12 mouse cellular contexts compared by ENCODE assay signal in genomic region chr2:173247911-173248310, GRCm38 (mm10). TPM values are rescaled to one million over a fixed set of nuclear protein-coding genes. Genes with fewer than 3 reads are reported as not detected.
DNase-seq lines count a peak whose midpoint lies in the region; ATAC-seq and TF ChIP-seq lines count a peak whose summit lies in the region.
"Had no signal": no experiment of that assay in that cellular context is flagged by ENCODE, and none has a peak within 500 bp of the region (broad histone marks: within the 10 kb centered on the region; RNA-seq: fewer than 3 reads in every experiment).

No protein-coding gene starts in this region.

- peak overlapping the region; percentile 45; the same call in 1 of the 2 replicates for H3K27ac ChIP-seq in hindbrain, postnatal 0 days
- H3K27ac ChIP-seq in hindbrain, embryonic 11.5 days (ENCODE audit: low read depth, low read length), result no peak overlapping the region
- peak overlapping the region; percentile 13; the same call in 1 of the 2 replicates for H3K27ac ChIP-seq in ES-Bruce4 (ENCODE audit: insufficient read depth, low read length)
- H3K27ac ChIP-seq in embryonic facial prominence, embryonic 12.5 days, result peak overlapping the region; percentile 54; the same call in 1 of the 2 replicates

- no peaks in the 10 kb centered on the region for H3K9me3 ChIP-seq in hindbrain, postnatal 0 days (ENCODE audit: low read length)
- no peaks in the 10 kb centered on the region for H3K9me3 ChIP-seq in hindbrain, embryonic 11.5 days (ENCODE audit: control insufficient read depth, low read length)
- H3K9me3 ChIP-seq in ES-Bruce4 (replicated peaks; ENCODE audit: control insufficient read depth, insufficient read depth, low read length, poor library complexity, severe bottlenecking), result no peaks in the 10 kb centered on the region
- no peaks in the 10 kb centered on the region for H3K9me3 ChIP-seq in embryonic facial prominence, embryonic 12.5 days

- H3K4me2 ChIP-seq in hindbrain, postnatal 0 days (ENCODE audit: low read depth, low read length), result no peak overlapping the region
- no peak overlapping the region for H3K4me2 ChIP-seq in hindbrain, embryonic 11.5 days (replicated peaks; ENCODE audit: low read depth, low read length)
- no peak overlapping the region for H3K4me2 ChIP-seq in embryonic facial prominence, embryonic 12.5 days (replicated peaks)

- H3K27me3 ChIP-seq in hindbrain, postnatal 0 days (ENCODE audit: insufficient read depth, low read length), result no peaks in the 10 kb centered on the region
- H3K27me3 ChIP-seq in hindbrain, embryonic 11.5 days (ENCODE audit: control insufficient read depth, insufficient read depth, low read length), result 0 out of 2 replicates have a peak, but pooled peaks cover 2% of the 10 kb centered on the region
- no peaks in the 10 kb centered on the region for H3K27me3 ChIP-seq in ES-Bruce4 (ENCODE audit: control insufficient read depth, insufficient read depth, low read length, poor library complexity, severe bottlenecking)
- no peaks in the 10 kb centered on the region for H3K27me3 ChIP-seq in embryonic facial prominence, embryonic 12.5 days
- H3K27me3 ChIP-seq: Patski had no signal

- WGBS in hindbrain, postnatal 0 days, result 40% methylated on average over 2 of the region's 2 CpGs
- WGBS in hindbrain, embryonic 11.5 days, result 35% methylated on average over 2 of the region's 2 CpGs
- 44% methylated on average over 2 of the region's 2 CpGs for WGBS in embryonic facial prominence, embryonic 12.5 days

- peaks cover 22% of the 10 kb centered on the region for H3K4me1 ChIP-seq in hindbrain, postnatal 0 days (ENCODE audit: insufficient read depth, low read length)
- H3K4me1 ChIP-seq in hindbrain, embryonic 11.5 days (replicated peaks; ENCODE audit: control insufficient read depth, insufficient read depth, low read length), result peaks cover 22% of the 10 kb centered on the region
- H3K4me1 ChIP-seq in ES-Bruce4 (ENCODE audit: control insufficient read depth, insufficient read depth, low read length), result peaks cover 14% of the 10 kb centered on the region
- H3K4me1 ChIP-seq in embryonic facial prominence, embryonic 12.5 days, result peaks cover 82% of the 10 kb centered on the region

- no peak for DNase-seq in hindbrain, postnatal 0 days (ENCODE audit: low spot score)
- no peak for DNase-seq in hindbrain, embryonic 11.5 days (ENCODE audit: low spot score)
- DNase-seq in kidney, postnatal 10 days, result peak; percentile 75
- no peak for DNase-seq in left cerebral cortex, postnatal 10 days (ENCODE audit: extremely low spot score in 1 of 2, low spot score in 2 of 2)
- DNase-seq: cerebellum, adult 9-10 months; lung, adult 18-20 months; thymus, postnatal 14 days had no signal

- no peak for TF ChIP-seq EP300 in ES-Bruce4 (IDR thresholded peaks at IDR 0.05; ENCODE audit: insufficient read depth, low read depth, low read length)

- no peaks in the 10 kb centered on the region for H3K36me3 ChIP-seq in hindbrain, postnatal 0 days (ENCODE audit: insufficient read depth, low read length)
- H3K36me3 ChIP-seq in hindbrain, embryonic 11.5 days (ENCODE audit: control insufficient read depth, insufficient read depth, low read length), result no peaks in the 10 kb centered on the region
- H3K36me3 ChIP-seq in ES-Bruce4 (ENCODE audit: control insufficient read depth, insufficient read depth, low read length, poor library complexity, severe bottlenecking), result no peaks in the 10 kb centered on the region
- no peaks in the 10 kb centered on the region for H3K36me3 ChIP-seq in embryonic facial prominence, embryonic 12.5 days

- no peak for TF ChIP-seq CTCF in hindbrain, postnatal 0 days (IDR thresholded peaks at IDR 0.05; ENCODE audit: low read depth)
- no peak for TF ChIP-seq CTCF in ES-Bruce4 (IDR thresholded peaks at IDR 0.05; ENCODE audit: low read depth, low read length)

- TF ChIP-seq POLR2A in ES-Bruce4 (IDR thresholded peaks at IDR 0.05; ENCODE audit: insufficient read depth, low read length), result no peak

- H3K9ac ChIP-seq in hindbrain, postnatal 0 days (replicated peaks; ENCODE audit: low read length), result no peak overlapping the region
- no peak overlapping the region for H3K9ac ChIP-seq in hindbrain, embryonic 11.5 days (ENCODE audit: low read depth, low read length)
- H3K9ac ChIP-seq in ES-Bruce4 (ENCODE audit: low read depth, poor library complexity, severe bottlenecking), result no peak overlapping the region
- H3K9ac ChIP-seq in embryonic facial prominence, embryonic 12.5 days, result no peak overlapping the region

- no peak for ATAC-seq in hindbrain, postnatal 0 days
- ATAC-seq in hindbrain, embryonic 11.5 days (ENCODE audit: low FRiP score), result no peak
- no peak for ATAC-seq in embryonic facial prominence, embryonic 12.5 days (ENCODE audit: insufficient number of reproducible peaks, insufficient read depth, low FRiP score, low TSS enrichment)
- ATAC-seq in frontal cortex, adult (ENCODE audit: low TSS enrichment), result no peak
- ATAC-seq: forebrain, embryonic 14.5 days; Patski had no signal

- intact Hi-C loops in left cerebral cortex, postnatal 10 days (cut with DNase I), result no loop called here

- no peak overlapping the region for H3K4me3 ChIP-seq in hindbrain, postnatal 0 days (ENCODE audit: low read length)
- no peak overlapping the region for H3K4me3 ChIP-seq in hindbrain, embryonic 11.5 days (ENCODE audit: low read depth, low read length)
- H3K4me3 ChIP-seq in ES-Bruce4 (ENCODE audit: low read depth, low read length), result no peak overlapping the region
- no peak overlapping the region for H3K4me3 ChIP-seq in embryonic facial prominence, embryonic 12.5 days

RNA-seq across cellular contexts. Expression of gene Pmepa1, which starts 28.4 kb away (rescaled TPM):
- 7.7 and 16.0 TPM in 2 replicates for total RNA-seq in hindbrain, postnatal 0 days (2014; rRNA removed)
- 2.6 and 3.0 TPM in 2 replicates for polyA plus RNA-seq in hindbrain, postnatal 0 days (2015; fragmentation: Nextera tagmentation; extraction: Ambion mirVana)
- polyA plus RNA-seq in hindbrain, embryonic 11.5 days (2014; fragmentation: Nextera tagmentation; extraction: Ambion mirVana), result 3.4 and 5.0 TPM in 2 replicates
- polyA plus RNA-seq in ES-Bruce4 (2011; ENCODE audit: insufficient read depth, insufficient read length, low read depth, missing spikeins), result 25.1 and 28.5 TPM in 2 replicates
- 5.8 and 6.7 TPM in 2 replicates for polyA plus RNA-seq in embryonic facial prominence, embryonic 12.5 days (2016; fragmentation: Nextera tagmentation; extraction: Ambion mirVana)
- 10 to 100 TPM; 40.5 to 44.0 TPM for total RNA-seq in left cerebral cortex, postnatal 10 days (2021)

RNA-seq across cellular contexts. Expression of gene Zbp1, which starts 29.2 kb away (rescaled TPM):
- total RNA-seq in hindbrain, postnatal 0 days (2014; rRNA removed), result not detected in 2 replicates
- polyA plus RNA-seq in hindbrain, postnatal 0 days (2015; fragmentation: Nextera tagmentation; extraction: Ambion mirVana), result 0.58 and 0.68 TPM in 2 replicates
- 0.33 TPM in 1 of 2 replicates, not detected in the other for polyA plus RNA-seq in hindbrain, embryonic 11.5 days (2014; fragmentation: Nextera tagmentation; extraction: Ambion mirVana)
- 3.8 and 6.8 TPM in 2 replicates for polyA plus RNA-seq in ES-Bruce4 (2011; ENCODE audit: insufficient read depth, insufficient read length, low read depth, missing spikeins)
- polyA plus RNA-seq in embryonic facial prominence, embryonic 12.5 days (2016; fragmentation: Nextera tagmentation; extraction: Ambion mirVana), result 0.39 TPM in 1 of 2 replicates, not detected in the other
- total RNA-seq in left cerebral cortex, postnatal 10 days (2021), result under 1 TPM in 1 of 2 experiments, not detected in 1; 0.12 TPM
- polyA plus RNA-seq: forebrain, embryonic 14.5 days had no signal
